Mouse (Mus musculus) neural tube, embryonic 10.5 days (tissue): ENCODE measurements at regions not wholly inside any gene's neighbourhood (a gene's known extent, or its start where the extent isn't known, plus 50 kb on each side); places are given as distances from the start of the nearest gene placed in this dataset.

Experiments used
- DNase-seq: peaks from one replicate; pipeline ENCODE4 v3.0.0-alpha.2; 2017; ENCODE audit warnings: low spot score; ENCODE audit errors: extremely low spot score

DNA sequence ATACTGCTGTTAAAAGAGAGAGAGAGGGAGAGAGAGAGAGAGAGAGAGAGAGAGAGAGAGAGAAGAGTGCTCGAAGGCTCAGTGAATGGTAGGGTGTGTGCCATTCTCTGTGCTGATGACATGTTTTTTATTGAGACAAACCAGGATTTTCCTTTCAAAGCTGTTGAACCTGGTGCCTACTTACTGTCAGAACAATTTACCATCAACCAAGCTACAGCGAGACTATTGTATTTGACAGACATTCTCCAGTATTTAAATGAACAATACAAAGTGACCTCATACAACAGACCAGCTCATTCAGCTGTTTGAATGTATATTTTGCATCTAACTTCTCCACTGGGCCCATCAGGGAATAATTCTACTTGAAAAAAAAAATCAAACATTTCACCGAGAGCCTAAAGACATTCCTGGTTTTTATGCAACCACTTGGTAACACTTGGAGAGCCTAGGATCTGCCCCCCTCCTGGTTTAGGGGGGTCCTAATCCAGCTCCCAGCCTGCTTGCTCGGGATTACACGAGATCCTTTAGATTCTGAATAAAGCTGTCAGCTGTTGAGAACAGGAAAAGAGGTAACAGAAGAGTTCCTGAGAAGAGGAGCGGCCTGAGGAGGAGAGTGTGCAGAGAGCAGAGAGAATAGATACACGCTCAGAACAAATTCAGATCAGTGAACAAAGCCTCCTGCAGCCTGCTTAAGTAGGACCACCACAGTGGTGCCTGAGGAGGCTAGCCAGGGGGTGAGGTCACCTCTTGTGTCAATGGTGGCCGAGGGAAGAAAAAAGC is 117.3 kb downstream of the Anapc10 start:
- DNase-seq: no peak

- peak; percentile 22 for DNase-seq
Observed at GRCm38 (mm10) chr8:79829543-79829890, 117.9 kb downstream of the Anapc10 start.

DNA sequence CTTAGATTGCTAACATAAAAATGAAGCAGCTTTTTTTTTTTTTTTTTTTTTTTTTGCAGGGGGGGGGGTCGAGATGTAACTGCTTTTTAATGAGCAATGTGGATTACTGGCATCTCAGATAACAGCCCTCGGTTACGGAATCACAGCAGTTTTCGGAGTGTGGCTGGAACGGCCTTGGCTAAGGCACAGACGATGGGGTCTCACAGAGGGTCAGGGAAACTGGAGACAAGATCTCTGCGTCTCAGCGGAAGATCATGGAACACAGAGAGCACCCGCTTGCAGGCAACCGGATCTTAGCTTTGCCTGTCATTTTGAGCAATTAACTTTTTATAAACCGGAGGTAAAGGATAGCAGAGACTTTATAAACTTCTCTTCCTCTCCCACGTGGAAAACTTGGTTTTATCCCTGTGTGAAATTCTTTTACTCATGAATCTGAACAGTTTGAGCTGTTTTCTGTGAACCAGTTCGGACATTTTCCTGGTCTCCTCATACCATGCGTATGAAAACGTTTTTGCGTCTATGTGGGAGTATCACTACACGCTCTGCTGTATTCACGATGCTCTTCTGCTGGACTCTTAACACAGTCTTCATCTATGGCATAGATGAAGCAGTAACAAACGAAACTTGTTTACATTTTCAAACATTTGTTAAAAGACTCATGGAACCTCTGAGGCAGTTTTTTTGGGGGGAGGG is 118.5 kb downstream of the Anapc10 start:
- no peak for DNase-seq

- no peak for DNase-seq
Observed at GRCm38 (mm10) chr8:79838961-79839360, 127.3 kb downstream of the Anapc10 start.

DNA sequence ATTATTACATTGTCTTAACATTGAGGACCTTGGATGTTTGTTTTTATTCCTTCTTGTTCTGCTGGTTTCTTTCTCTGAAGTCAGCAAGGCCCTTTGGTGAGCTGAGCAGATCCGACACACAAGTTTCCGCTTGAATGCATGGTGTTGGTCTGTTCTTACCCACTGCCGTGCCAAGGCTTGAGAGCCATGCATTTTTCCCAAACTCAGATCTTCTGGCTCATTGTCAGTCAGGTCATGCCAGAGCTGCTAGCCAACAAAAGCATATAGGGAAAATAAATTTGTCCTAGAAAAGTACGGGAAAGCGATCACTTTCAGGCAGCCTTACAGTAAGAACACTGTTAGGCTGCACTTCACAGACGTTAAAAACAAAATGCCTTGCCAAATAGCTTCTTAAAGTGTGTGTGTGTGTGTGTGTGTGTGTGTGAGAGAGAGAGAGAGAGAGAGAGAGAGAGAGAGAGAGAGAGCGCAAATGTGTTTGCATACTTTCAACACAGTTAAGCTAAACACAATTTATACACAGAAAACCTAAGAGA is 138.4 kb downstream of the Anapc10 start:
- DNase-seq: no peak

- no peak for DNase-seq
Observed at GRCm38 (mm10) chr8:79850519-79850918, 138.9 kb downstream of the Anapc10 start.

DNA sequence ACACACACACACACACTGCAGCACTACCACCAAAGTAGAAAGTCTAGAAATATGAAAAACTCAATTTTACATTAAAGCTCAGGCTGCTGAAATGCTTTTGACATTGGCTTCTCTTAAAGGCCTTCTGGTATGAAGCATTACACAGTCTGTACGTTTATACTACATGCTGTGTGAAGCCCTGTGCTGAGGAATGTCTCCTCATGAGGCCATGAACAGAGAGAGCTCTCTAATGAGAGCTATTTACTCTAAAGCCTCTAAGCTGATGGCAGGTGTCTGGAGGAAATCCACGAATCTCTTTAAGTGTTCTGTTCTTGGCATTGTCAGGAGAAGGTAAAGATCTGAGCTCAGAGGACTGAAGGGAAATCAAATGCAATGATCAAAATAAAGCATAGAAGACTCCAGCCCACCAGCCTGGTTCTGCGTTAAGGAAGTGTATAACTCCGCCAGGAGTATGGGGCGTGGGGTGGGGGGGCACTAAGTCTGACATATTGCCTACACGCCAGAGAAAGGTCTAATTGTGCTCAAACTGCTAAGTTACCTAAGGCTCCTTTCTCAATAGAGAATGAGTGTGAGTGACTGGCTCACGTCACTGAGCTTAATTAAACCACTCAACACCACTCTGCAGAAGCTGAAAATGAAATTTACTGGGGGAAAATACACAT is 160.9 kb downstream of the Anapc10 start:
- no peak for DNase-seq

GRCm38 (mm10) chr8:79907971-79908370 is 149.8 kb downstream of the Hhip start:
- no peak for DNase-seq
